Mouse (Mus musculus) neural tube, embryonic 15.5 days (tissue): ENCODE data around the gene Polr2h. TPM values are rescaled to one million over a fixed set of nuclear protein-coding genes. Genes with fewer than 3 reads are reported as not detected.

Source experiments
- ATAC-seq: fragments of 200-750 bp; cut with Nextera tagmentation; 2 replicates; pipeline ENCODE4 v1.8.0; 2017; ENCODE audit warnings: mild to moderate bottlenecking, moderate TSS enrichment, moderate library complexity; ENCODE audit not compliant: low FRiP score
- H3K27ac ChIP-seq: fragments of 300-500 bp; sonication (generic); replicated peaks from 2 replicates; pipeline ENCODE4 v1.5.1; 2015; ENCODE audit warnings: mild to moderate bottlenecking, inconsistent platforms
- H3K27me3 ChIP-seq: fragments of 300-500 bp; sonication (generic); replicated peaks from 2 replicates; pipeline ENCODE4 v1.6.1; 2015; ENCODE audit warnings: inconsistent platforms
- H3K36me3 ChIP-seq: fragments of 300-500 bp; sonication (generic); 2 replicates; pipeline ENCODE4 v1.6.1; 2015; ENCODE audit warnings: inconsistent platforms
- H3K4me1 ChIP-seq: fragments of 300-500 bp; sonication (generic); 2 replicates; pipeline ENCODE4 v1.6.1; 2015; ENCODE audit warnings: inconsistent platforms
- H3K4me2 ChIP-seq: fragments of 300-500 bp; sonication (generic); 2 replicates; pipeline ENCODE4 v1.6.1; 2015; ENCODE audit warnings: inconsistent platforms, mild to moderate bottlenecking, moderate library complexity
- H3K4me3 ChIP-seq: fragments of 300-500 bp; sonication (generic); replicated peaks from 2 replicates; pipeline ENCODE4 v1.5.1; 2015; ENCODE audit warnings: mild to moderate bottlenecking, inconsistent platforms
- H3K9ac ChIP-seq: fragments of 300-500 bp; sonication (generic); replicated peaks from 2 replicates; pipeline ENCODE4 v1.6.1; 2015; ENCODE audit warnings: mild to moderate bottlenecking, inconsistent platforms
- H3K9me3 ChIP-seq: fragments of 300-500 bp; sonication (generic); replicated peaks from 2 replicates; pipeline ENCODE4 v1.6.1; 2016; ENCODE audit warnings: inconsistent platforms
- WGBS: fragments of 180-500 bp; shearing (Covaris S2); methylation state at CpG from one replicate; pipeline ENCODE4 v1.1.7; 2015; ENCODE audit warnings: mixed read lengths; 5-methylcytosine and 5-hydroxymethylcytosine counted together
- polyA plus RNA-seq: library from polyadenylated mRNA; unstranded; fragments of >200 nt; fragmentation: Nextera tagmentation; extraction: Ambion mirVana; gene quantifications from 2 replicates; pipeline ENCODE4 v1.2.1, GENCODE M21; 2015

Polr2h gene
- polyA plus RNA-seq, 1 experiment from 2014 or later: 90.9 TPM

DNA sequence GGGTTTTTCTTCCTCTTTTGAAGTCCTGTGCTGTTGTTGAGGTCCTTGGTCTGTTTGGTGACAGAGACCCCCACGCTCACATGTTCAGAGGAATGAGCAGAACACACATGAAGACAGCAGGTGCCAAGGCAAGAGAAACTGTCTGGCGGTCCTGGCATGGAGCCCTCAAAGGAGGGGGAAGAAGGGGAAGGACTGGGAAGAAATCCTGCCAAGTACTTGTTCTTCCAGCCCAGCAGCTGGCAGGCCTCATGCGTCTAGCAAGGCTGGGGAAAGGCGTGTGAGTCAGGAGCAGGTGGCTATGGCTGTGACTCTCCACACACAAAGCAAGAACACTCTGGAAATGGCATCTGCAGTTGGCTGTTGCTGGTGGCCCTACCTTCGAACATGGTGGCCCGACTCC is 29.2 kb downstream of the Polr2h start:
- Histone ChIP-seq H3K27ac (no peak overlapping the region), H3K4me3 (no peak overlapping the region), H3K36me3 (peaks cover 8% of the 10 kb centered on the region), H3K9ac (no peak overlapping the region), H3K27me3 (no peaks in the 10 kb centered on the region), H3K4me1 (no peaks in the 10 kb centered on the region), H3K9me3 (no peaks in the 10 kb centered on the region), H3K4me2 (no peak overlapping the region)
- no peak for ATAC-seq
- WGBS: 74% methylated on average over 6 of the region's 6 CpGs

DNA sequence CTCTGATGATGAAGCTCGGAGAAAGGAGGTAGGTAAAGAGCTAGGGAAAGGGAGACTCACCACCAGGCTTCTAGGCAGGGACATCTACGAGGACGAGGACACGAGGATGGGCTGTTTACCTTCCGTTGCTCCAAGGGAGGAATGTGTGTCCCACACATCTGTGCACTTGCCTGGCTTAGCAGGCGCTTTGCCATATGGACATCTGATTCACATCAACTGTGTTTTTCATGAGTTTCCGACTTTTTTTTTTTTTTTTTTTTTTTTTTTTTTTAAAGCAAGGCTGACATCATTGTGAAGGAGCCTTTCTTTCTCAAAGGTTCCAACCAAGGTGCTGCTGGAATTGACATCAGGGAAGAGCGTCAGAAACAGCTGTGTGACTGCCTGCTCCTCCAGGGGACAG is 33.1 kb downstream of the Polr2h start:
- H3K27me3 ChIP-seq: no peaks in the 10 kb centered on the region
- H3K9me3 ChIP-seq: no peaks in the 10 kb centered on the region
- H3K4me1 ChIP-seq: no peaks in the 10 kb centered on the region
- no peaks in the 10 kb centered on the region for H3K36me3 ChIP-seq
- H3K9ac ChIP-seq: no peak overlapping the region
- 64% methylated on average over 8 of the region's 8 CpGs for WGBS
- H3K4me3 ChIP-seq: no peak overlapping the region
- no peak for ATAC-seq
- no peak overlapping the region for H3K4me2 ChIP-seq
- no peak overlapping the region for H3K27ac ChIP-seq

DNA sequence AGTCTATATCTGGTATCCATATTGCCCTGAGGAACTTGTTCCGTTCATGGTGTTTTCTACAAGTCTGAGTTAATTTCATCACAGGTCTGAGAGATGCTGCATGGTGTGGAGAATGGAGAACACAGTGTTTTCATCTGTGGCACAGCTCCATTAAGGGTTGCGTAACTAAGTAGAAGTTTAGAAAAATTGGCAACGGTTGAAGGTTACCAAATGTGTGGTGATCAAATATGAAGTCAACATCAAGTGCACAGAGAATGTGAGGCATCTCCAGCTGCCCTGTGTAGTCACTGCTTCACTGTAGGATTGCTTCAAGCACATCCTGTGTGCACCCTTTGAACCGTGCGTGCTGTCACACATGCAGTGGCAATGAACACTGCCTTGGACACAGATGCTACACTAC is 38.6 kb downstream of the Polr2h start:
- Histone ChIP-seq H3K4me3 (no peak overlapping the region), H3K4me2 (no peak overlapping the region), H3K27me3 (no peaks in the 10 kb centered on the region), H3K27ac (no peak overlapping the region), H3K36me3 (no peaks in the 10 kb centered on the region), H3K9me3 (no peaks in the 10 kb centered on the region), H3K4me1 (no peaks in the 10 kb centered on the region), H3K9ac (no peak overlapping the region)
- ATAC-seq: no peak
- 94% methylated on average over 5 of the region's 5 CpGs for WGBS

DNA sequence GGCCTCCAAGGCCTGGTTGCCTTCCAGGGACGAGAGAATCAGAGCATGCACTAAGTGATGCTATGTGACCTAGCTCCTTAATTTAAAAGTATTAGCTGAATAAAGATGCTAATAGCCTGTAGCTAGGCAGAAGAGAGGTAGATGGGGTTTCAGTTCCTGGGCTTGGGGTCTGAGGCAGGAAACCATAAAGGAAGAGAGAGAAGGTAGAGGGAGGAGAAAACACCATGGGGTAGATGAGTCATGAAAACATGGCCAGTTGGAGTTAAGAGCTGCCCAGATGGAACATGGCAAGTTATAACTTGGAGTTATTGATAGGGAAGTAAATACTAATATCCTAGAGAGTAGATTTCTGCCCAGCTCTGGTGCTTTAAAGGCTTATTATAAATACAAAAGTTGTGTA is 39.9 kb downstream of the Polr2h start:
- no peak for ATAC-seq
- H3K9me3 ChIP-seq: no peaks in the 10 kb centered on the region
- H3K27ac ChIP-seq: no peak overlapping the region
- H3K4me1 ChIP-seq: no peaks in the 10 kb centered on the region
- H3K4me3 ChIP-seq: no peak overlapping the region
- H3K4me2 ChIP-seq: no peak overlapping the region
- no peaks in the 10 kb centered on the region for H3K27me3 ChIP-seq
- no peaks in the 10 kb centered on the region for H3K36me3 ChIP-seq
- H3K9ac ChIP-seq: no peak overlapping the region
- WGBS: 83% methylated on average over 1 of the region's 1 CpGs

DNA sequence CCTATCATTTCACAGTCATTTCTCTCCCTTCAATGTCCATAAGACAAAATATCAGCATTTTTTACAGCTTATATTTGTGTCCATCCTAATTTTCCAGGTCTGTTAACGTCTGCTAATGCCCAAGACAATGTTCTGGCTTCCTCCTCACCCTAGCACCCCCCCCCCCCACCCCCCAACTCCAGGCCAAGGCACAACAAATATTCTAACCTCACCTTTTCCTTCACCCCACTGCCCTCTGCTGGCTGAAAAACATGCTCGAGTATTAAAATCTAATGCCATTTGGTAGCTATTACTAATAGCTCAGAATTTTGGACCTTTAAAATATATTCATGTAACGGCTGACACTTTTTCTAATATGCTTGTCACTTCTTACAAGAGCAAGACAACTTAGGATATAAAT is 44.2 kb downstream of the Polr2h start:
- H3K4me3 ChIP-seq: no peak overlapping the region
- ATAC-seq: no peak
- H3K4me1 ChIP-seq: no peaks in the 10 kb centered on the region
- H3K4me2 ChIP-seq: no peak overlapping the region
- no peaks in the 10 kb centered on the region for H3K36me3 ChIP-seq
- no peaks in the 10 kb centered on the region for H3K27me3 ChIP-seq
- 12% methylated on average over 3 of the region's 3 CpGs for WGBS
- no peaks in the 10 kb centered on the region for H3K9me3 ChIP-seq
- H3K9ac ChIP-seq: no peak overlapping the region
- no peak overlapping the region for H3K27ac ChIP-seq

DNA sequence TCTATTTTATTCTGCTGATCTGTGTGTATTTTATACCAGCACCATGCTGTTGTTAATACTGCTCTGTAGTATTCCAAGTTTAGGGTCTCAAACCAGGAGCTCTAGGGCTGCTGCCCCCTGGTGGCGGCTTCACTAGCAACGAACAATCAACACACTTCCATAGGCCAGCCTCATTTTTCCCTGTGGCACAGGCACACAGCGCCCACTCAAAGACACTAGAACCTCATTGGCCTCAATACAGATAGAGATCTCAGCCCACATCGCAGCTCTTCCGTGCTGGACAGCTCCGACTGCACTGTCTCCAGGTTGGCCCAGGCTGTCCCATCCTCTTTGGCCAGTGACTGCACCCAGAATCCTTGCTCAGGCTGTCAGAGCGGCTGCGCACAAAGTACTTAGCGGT is 47.8 kb downstream of the Polr2h start:
- H3K9me3 ChIP-seq: no peaks in the 10 kb centered on the region
- ATAC-seq: no peak
- no peak overlapping the region for H3K4me2 ChIP-seq
- no peak overlapping the region for H3K27ac ChIP-seq
- H3K9ac ChIP-seq: no peak overlapping the region
- H3K27me3 ChIP-seq: no peaks in the 10 kb centered on the region
- 49% methylated on average over 9 of the region's 9 CpGs for WGBS
- H3K4me3 ChIP-seq: no peak overlapping the region
- no peaks in the 10 kb centered on the region for H3K36me3 ChIP-seq
- H3K4me1 ChIP-seq: no peaks in the 10 kb centered on the region

Other genes with a start within 250 kb of the Polr2h start
- 100 and 103 TPM in 2 replicates for gene Eif2b5, start 218.8 kb upstream of the Polr2h start, polyA plus RNA-seq
- 32.2 and 34.2 TPM in 2 replicates for gene Dvl3, start 200.7 kb upstream of the Polr2h start, polyA plus RNA-seq
- gene Ap2m1, start 182.2 kb upstream of the Polr2h start, polyA plus RNA-seq: 1,083 and 1,151 TPM in 2 replicates
- 91.1 and 93.2 TPM in 2 replicates for gene Abcf3, start 169.1 kb upstream of the Polr2h start, polyA plus RNA-seq
- gene Vwa5b2, start 128.2 kb upstream of the Polr2h start, polyA plus RNA-seq: 38.1 and 48.0 TPM in 2 replicates
- gene Eef1akmt4, start 106.1 kb upstream of the Polr2h start, polyA plus RNA-seq: 8.4 and 14.8 TPM in 2 replicates
- 0.13 TPM in 1 of 2 replicates, not detected in the other for gene Gm49333, start 106.1 kb upstream of the Polr2h start, polyA plus RNA-seq
- 39.6 and 40.0 TPM in 2 replicates for gene Alg3, start 105.9 kb upstream of the Polr2h start, polyA plus RNA-seq
- 45.1 and 55.0 TPM in 2 replicates for gene Camk2n2, start 96.4 kb upstream of the Polr2h start, polyA plus RNA-seq
- gene Ece2, start 87.8 kb upstream of the Polr2h start, polyA plus RNA-seq: 17.6 and 20.4 TPM in 2 replicates
- 340 and 342 TPM in 2 replicates for gene Psmd2, start 66.0 kb upstream of the Polr2h start, polyA plus RNA-seq
- 130 and 142 TPM in 2 replicates for gene Eif4g1, start 49.4 kb upstream of the Polr2h start, polyA plus RNA-seq
- gene Fam131a, start 24.4 kb upstream of the Polr2h start, polyA plus RNA-seq: 42.2 and 48.6 TPM in 2 replicates
- gene Clcn2, start 81 bp downstream of the Polr2h start, polyA plus RNA-seq: 27.4 and 34.6 TPM in 2 replicates
- 6.3 and 7.5 TPM in 2 replicates for gene Chrd, start 15.5 kb downstream of the Polr2h start, polyA plus RNA-seq
- gene Thpo, start 16.8 kb downstream of the Polr2h start, polyA plus RNA-seq: 1.0 and 1.2 TPM in 2 replicates